Mouse (Mus musculus): ENCODE data around the gene Shroom1. TPM values are rescaled to one million over a fixed set of nuclear protein-coding genes. Genes with fewer than 3 reads are reported as not detected.

Gene Shroom1
- total and polyA plus RNA-seq, 2 experiments from 2014 or later, result 2.4 to 7.1 TPM

GRCm38 (mm10) chr11:53443861-53444260 lies 13.1 kb upstream of the Shroom1 start:
- H3K9me3 ChIP-seq (ENCODE audit: low read length), result no peaks in the 10 kb centered on the region
- H3K27me3 ChIP-seq (ENCODE audit: insufficient read depth, low read length), result no peaks in the 10 kb centered on the region
- no peak overlapping the region for H3K9ac ChIP-seq (replicated peaks; ENCODE audit: low read length)
- no peak overlapping the region for H3K4me3 ChIP-seq (ENCODE audit: low read length)
- WGBS, result 29% methylated on average over 6 of the region's 6 CpGs
- DNase-seq (ENCODE audit: low spot score) (no peak), ATAC-seq (0 out of 2 replicates have a peak, but pooled peaks have one; percentile 53)
- no peak overlapping the region for H3K4me2 ChIP-seq (ENCODE audit: low read depth, low read length)
- TF ChIP-seq CTCF (IDR thresholded peaks at IDR 0.05; ENCODE audit: low read depth), result peak; percentile 71
- no peaks in the 10 kb centered on the region for H3K36me3 ChIP-seq (ENCODE audit: insufficient read depth, low read length)
- H3K4me1 ChIP-seq (ENCODE audit: insufficient read depth, low read length), result no peaks in the 10 kb centered on the region
- no peak overlapping the region for H3K27ac ChIP-seq

GRCm38 (mm10) chr11:53445562-53445961 lies 11.4 kb upstream of the Shroom1 start:
- 63% methylated on average over 13 of the region's 13 CpGs for WGBS
- Histone ChIP-seq H3K9ac (replicated peaks; ENCODE audit: low read length) (no peak overlapping the region), H3K36me3 (ENCODE audit: insufficient read depth, low read length) (no peaks in the 10 kb centered on the region), H3K4me1 (ENCODE audit: insufficient read depth, low read length) (no peaks in the 10 kb centered on the region), H3K9me3 (ENCODE audit: low read length) (no peaks in the 10 kb centered on the region), H3K4me2 (ENCODE audit: low read depth, low read length) (no peak overlapping the region), H3K4me3 (ENCODE audit: low read length) (no peak overlapping the region), H3K27ac (no peak overlapping the region), H3K27me3 (ENCODE audit: insufficient read depth, low read length) (no peaks in the 10 kb centered on the region)
- no peak for TF ChIP-seq CTCF (IDR thresholded peaks at IDR 0.05; ENCODE audit: low read depth)
- ATAC-seq (no peak), DNase-seq (ENCODE audit: low spot score) (no peak)

- no peak overlapping the region for H3K4me3 ChIP-seq (ENCODE audit: low read length)
- H3K4me2 ChIP-seq (ENCODE audit: low read depth, low read length), result no peak overlapping the region
- H3K27ac ChIP-seq, result no peak overlapping the region
- H3K9ac ChIP-seq (replicated peaks; ENCODE audit: low read length), result no peak overlapping the region
- no peaks in the 10 kb centered on the region for H3K27me3 ChIP-seq (ENCODE audit: insufficient read depth, low read length)
- H3K36me3 ChIP-seq (ENCODE audit: insufficient read depth, low read length), result no peaks in the 10 kb centered on the region
- WGBS, result 88% methylated on average over 13 of the region's 13 CpGs
- DNase-seq (ENCODE audit: low spot score), result no peak
- no peak for TF ChIP-seq CTCF (IDR thresholded peaks at IDR 0.05; ENCODE audit: low read depth)
- no peak for ATAC-seq
- no peaks in the 10 kb centered on the region for H3K4me1 ChIP-seq (ENCODE audit: insufficient read depth, low read length)
- H3K9me3 ChIP-seq (ENCODE audit: low read length), result no peaks in the 10 kb centered on the region
Observed at GRCm38 (mm10) chr11:53446183-53446582, 10.8 kb upstream of the Shroom1 start.

- Histone ChIP-seq H3K27me3 (ENCODE audit: insufficient read depth, low read length) (no peaks in the 10 kb centered on the region), H3K4me3 (ENCODE audit: low read length) (no peak overlapping the region), H3K27ac (no peak overlapping the region), H3K4me2 (ENCODE audit: low read depth, low read length) (no peak overlapping the region), H3K9ac (replicated peaks; ENCODE audit: low read length) (no peak overlapping the region), H3K9me3 (ENCODE audit: low read length) (no peaks in the 10 kb centered on the region), H3K36me3 (ENCODE audit: insufficient read depth, low read length) (no peaks in the 10 kb centered on the region), H3K4me1 (ENCODE audit: insufficient read depth, low read length) (no peaks in the 10 kb centered on the region)
- TF ChIP-seq CTCF (IDR thresholded peaks at IDR 0.05; ENCODE audit: low read depth), result no peak
- DNase-seq (ENCODE audit: low spot score), result no peak
- ATAC-seq, result no peak
- WGBS, result 81% methylated on average over 8 of the region's 8 CpGs
Observed at GRCm38 (mm10) chr11:53447996-53448395, 9.0 kb upstream of the Shroom1 start.

GRCm38 (mm10) chr11:53448529-53448928 lies 8.5 kb upstream of the Shroom1 start:
- H3K27ac ChIP-seq, result no peak overlapping the region; the same call in 1 of the 2 replicates
- no peak overlapping the region for H3K4me3 ChIP-seq (ENCODE audit: low read length)
- H3K9me3 ChIP-seq (ENCODE audit: low read length), result no peaks in the 10 kb centered on the region
- 70% methylated on average over 1 of the region's 1 CpGs for WGBS
- no peaks in the 10 kb centered on the region for H3K4me1 ChIP-seq (ENCODE audit: insufficient read depth, low read length)
- peak; percentile 36 for DNase-seq (ENCODE audit: low spot score)
- no peak for ATAC-seq
- no peaks in the 10 kb centered on the region for H3K27me3 ChIP-seq (ENCODE audit: insufficient read depth, low read length)
- no peak for TF ChIP-seq CTCF (IDR thresholded peaks at IDR 0.05; ENCODE audit: low read depth)
- H3K9ac ChIP-seq (replicated peaks; ENCODE audit: low read length), result no peak overlapping the region
- no peaks in the 10 kb centered on the region for H3K36me3 ChIP-seq (ENCODE audit: insufficient read depth, low read length)
- H3K4me2 ChIP-seq (ENCODE audit: low read depth, low read length), result no peak overlapping the region

GRCm38 (mm10) chr11:53450070-53450705 lies 6.8 kb upstream of the Shroom1 start:
- no peaks in the 10 kb centered on the region for H3K27me3 ChIP-seq (ENCODE audit: insufficient read depth, low read length)
- no peak for DNase-seq (ENCODE audit: low spot score)
- WGBS, result 56% methylated on average over 15 of the region's 15 CpGs
- no peak overlapping the region for H3K4me2 ChIP-seq (ENCODE audit: low read depth, low read length)
- no peak for TF ChIP-seq CTCF (IDR thresholded peaks at IDR 0.05; ENCODE audit: low read depth)
- no peak overlapping the region for H3K9ac ChIP-seq (replicated peaks; ENCODE audit: low read length)
- no peak overlapping the region for H3K27ac ChIP-seq
- no peak for ATAC-seq
- H3K4me1 ChIP-seq (ENCODE audit: insufficient read depth, low read length), result no peaks in the 10 kb centered on the region
- no peaks in the 10 kb centered on the region for H3K9me3 ChIP-seq (ENCODE audit: low read length)
- no peak overlapping the region for H3K4me3 ChIP-seq (ENCODE audit: low read length)
- H3K36me3 ChIP-seq (ENCODE audit: insufficient read depth, low read length), result no peaks in the 10 kb centered on the region

GRCm38 (mm10) chr11:53451361-53451760 lies 5.6 kb upstream of the Shroom1 start:
- H3K27me3 ChIP-seq (ENCODE audit: insufficient read depth, low read length), result no peaks in the 10 kb centered on the region
- no peaks in the 10 kb centered on the region for H3K4me1 ChIP-seq (ENCODE audit: insufficient read depth, low read length)
- no peaks in the 10 kb centered on the region for H3K9me3 ChIP-seq (ENCODE audit: low read length)
- no peak overlapping the region for H3K27ac ChIP-seq
- no peaks in the 10 kb centered on the region for H3K36me3 ChIP-seq (ENCODE audit: insufficient read depth, low read length)
- DNase-seq (ENCODE audit: low spot score), result no peak
- no peak overlapping the region for H3K9ac ChIP-seq (replicated peaks; ENCODE audit: low read length)
- no peak overlapping the region for H3K4me3 ChIP-seq (ENCODE audit: low read length)
- 78% methylated on average over 2 of the region's 2 CpGs for WGBS
- no peak for TF ChIP-seq CTCF (IDR thresholded peaks at IDR 0.05; ENCODE audit: low read depth)
- no peak for ATAC-seq
- no peak overlapping the region for H3K4me2 ChIP-seq (ENCODE audit: low read depth, low read length)

Measured in hindbrain, postnatal 0 days (tissue).